Mouse (Mus musculus): ENCODE data around the gene Blmh.

GRCm38 (mm10) chr11:76933209-76933608 is 8.6 kb downstream of the Blmh start:
- TF ChIP-seq TBP (IDR thresholded peaks at IDR 0.05; ENCODE audit: low read depth, low read length) (no peak), CTCF (IDR thresholded peaks at IDR 0.05 in 2 of 3, conservative IDR thresholded peaks at IDR 0.05 in 1 of 3; ENCODE audit: control insufficient read depth in 1 of 3, insufficient read depth in 1 of 3, low read depth in 2 of 3, low read length in 3 of 3, poor library complexity in 1 of 3, severe bottlenecking in 1 of 3) (peak in 2 of 3 experiments; percentile 49 to 57; a peak in 4 of 6 replicates), POLR2A (IDR thresholded peaks at IDR 0.05; ENCODE audit: control insufficient read depth in 1 of 2, insufficient read depth in 1 of 2, low read depth in 1 of 2, low read length in 2 of 2, poor library complexity in 1 of 2) (no peak), USF2 (IDR thresholded peaks at IDR 0.05; ENCODE audit: borderline replicate concordance in 1 of 2, insufficient read depth in 1 of 2, low read depth in 1 of 2, low read length in 2 of 2) (no peak)
